Mouse (Mus musculus) left cerebral cortex, postnatal 14 days (tissue): Measurements from ENCODE around the gene Gabarap. TPM values are rescaled to one million over a fixed set of nuclear protein-coding genes. Genes with fewer than 3 reads are reported as not detected.
A peak's percentile ranks its signal among the peaks of the same experiment; 100 is the strongest.

Source experiments
- DNase-seq, 2 experiments: peaks; one replicate each; pipeline ENCODE4 v3.0.0; 2021 to 2022; ENCODE audit warnings: low spot score in 2 of 2, mixed read lengths in 1 of 2
- intact Hi-C: fragments of 180-260 bp; cut with DNase I; formaldehyde crosslinking; loops from one replicate; pipeline ENCODE4 v1.15.1; 2025
- total RNA-seq, 2 experiments: library from RNA; stranded (reverse); gene quantifications; 2 replicates each; pipeline ENCODE4 v1.2.3; 2021

Gene Gabarap
- total RNA-seq, 2 experiments from 2014 or later: 213 to 217 TPM

DNA sequence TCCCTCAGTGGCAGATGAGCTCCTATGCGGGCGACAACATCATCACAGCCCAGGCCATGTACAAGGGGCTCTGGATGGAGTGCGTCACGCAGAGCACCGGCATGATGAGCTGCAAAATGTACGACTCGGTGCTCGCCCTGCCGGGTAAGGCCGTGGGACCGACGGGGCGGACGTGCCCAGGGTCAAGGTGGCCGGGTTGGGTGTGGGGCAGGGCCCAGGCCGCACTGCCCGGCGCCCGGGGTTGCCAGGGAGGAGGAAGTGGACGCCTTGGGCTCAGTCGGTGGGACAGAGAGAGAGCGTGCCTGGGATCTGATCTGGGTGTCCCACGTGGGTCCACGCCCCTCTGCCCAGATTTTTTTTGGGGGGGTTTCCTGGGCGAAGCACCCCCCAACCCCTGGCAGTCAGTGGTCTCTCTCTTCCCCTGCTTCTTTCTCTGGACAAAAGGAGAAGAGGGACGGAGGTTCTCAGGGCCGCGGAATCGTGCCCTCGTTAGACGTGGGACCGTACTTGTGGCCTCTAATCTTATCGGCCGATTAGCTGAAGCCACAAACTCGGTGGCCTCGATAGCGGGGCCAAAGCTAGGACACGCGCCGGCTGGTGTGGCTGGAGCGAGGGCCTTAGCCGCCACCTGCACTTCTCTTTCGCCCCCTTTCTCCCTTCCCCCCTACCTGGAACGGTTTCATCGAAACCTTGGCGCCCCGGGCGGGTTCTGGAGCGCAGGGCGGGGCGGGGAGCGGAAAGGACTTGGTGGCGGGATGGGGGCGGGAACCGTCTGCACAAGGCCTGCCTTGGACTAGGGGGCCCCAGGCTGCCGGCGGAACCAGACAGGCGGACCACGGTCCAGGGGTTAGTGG lies 24.7 kb upstream of the Gabarap start:
- intact Hi-C loops: no loop called here
- no peak for DNase-seq

GRCm38 (mm10) chr11:69966860-69967517 lies 24.0 kb upstream of the Gabarap start:
- no peak for DNase-seq
- intact Hi-C loops: no loop called here

- DNase-seq: no peak
- intact Hi-C loops: no loop called here
Measured at GRCm38 (mm10) chr11:69968793-69969192, 22.1 kb upstream of the Gabarap start.

DNA sequence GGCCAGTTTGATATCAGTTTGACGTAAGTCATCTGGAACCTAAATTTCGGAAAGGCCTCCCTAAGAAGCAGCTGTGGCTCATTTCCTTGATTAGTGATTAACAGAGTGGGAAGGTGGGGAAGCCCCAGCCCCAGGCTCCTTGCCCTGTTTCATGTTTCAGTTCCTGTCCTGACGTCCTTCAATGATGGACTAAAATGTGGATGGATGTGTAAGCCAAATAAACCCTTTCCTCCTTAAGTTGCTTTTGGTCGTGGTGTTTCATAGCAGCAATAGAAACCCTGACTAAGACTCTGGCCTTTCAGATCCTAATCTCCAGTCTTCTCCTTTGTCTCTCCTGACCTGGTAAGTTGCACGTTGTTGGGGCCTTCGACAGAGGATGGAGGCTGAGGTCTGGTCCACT lies 20.7 kb upstream of the Gabarap start:
- intact Hi-C loops: no loop called here
- DNase-seq: no peak

DNA sequence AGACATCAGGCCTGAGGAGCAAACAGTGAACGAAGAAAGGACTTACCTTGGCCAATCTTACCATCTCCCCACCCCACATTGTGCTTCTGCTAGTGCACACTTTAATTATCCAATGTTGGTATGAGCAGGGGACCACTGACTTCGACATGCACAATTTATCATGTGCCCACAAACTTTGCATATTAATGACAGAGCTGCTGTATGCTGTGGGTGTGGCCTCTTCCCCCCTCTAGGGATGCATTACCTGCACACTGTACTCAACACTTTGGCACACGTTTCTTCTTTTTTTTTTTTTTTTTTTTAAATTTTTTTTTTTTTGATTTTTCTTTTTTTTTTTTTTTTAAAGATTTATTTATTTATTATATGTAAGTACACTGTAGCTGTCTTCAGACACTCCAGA lies 20.2 kb upstream of the Gabarap start:
- intact Hi-C loops: no loop called here
- DNase-seq: no peak

GRCm38 (mm10) chr11:69974907-69975306 lies 16.0 kb upstream of the Gabarap start:
- no peak for DNase-seq
- intact Hi-C loops: no loop called here

- intact Hi-C loops: no loop called here
- no peak for DNase-seq
Measured at GRCm38 (mm10) chr11:69976271-69976670, 14.7 kb upstream of the Gabarap start.

- intact Hi-C loops: no loop called here
- no peak for DNase-seq
Measured at GRCm38 (mm10) chr11:69979827-69980195, 11.1 kb upstream of the Gabarap start.

DNA sequence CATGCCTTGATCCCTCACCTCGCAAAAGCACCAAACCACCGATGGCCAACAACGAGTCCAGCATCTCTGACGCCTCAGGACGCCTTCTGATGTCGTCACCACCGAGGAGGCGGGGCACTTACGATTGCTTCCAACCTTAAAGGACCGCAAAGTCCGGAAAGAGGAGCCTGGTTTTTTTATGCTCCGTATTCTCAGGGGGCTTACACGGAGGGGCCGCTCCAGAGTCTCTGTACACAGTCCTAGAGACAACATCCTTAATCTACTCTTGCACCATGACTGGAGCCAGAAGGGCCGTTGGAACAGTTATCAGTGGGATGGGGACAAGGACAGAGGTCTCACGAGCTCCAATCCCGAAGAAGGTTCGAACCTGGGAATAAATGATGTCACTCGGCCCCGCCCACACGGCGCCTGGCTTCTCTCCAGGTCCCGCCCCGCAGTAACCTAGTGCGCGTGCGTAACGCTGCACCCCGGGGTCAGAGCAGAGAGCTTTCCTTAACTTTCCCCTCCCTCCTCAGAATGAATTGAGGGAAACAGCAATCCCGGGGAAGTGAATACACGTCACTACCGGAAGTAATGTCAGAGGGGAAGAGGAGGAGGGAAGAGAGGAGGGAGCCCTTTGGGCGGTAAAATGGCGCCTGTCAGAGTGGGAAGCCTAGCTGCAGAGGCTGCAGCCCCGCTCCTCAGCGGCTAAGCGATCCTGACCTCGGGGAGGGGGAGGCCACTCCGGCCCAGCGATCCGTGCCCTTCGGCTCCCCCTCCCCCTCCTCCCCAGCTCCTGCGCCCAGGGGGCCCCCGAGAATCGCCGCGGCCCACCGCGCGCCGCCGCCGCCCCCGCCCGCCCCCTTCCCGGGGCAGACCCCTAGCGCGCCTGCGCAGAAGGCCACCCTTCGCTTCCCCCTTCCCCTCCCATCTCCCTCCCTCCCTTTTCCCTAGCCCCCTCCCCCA lies 10.5 kb upstream of the Gabarap start:
- intact Hi-C loops: no loop called here
- DNase-seq: peak; percentile 98 to 99

DNA sequence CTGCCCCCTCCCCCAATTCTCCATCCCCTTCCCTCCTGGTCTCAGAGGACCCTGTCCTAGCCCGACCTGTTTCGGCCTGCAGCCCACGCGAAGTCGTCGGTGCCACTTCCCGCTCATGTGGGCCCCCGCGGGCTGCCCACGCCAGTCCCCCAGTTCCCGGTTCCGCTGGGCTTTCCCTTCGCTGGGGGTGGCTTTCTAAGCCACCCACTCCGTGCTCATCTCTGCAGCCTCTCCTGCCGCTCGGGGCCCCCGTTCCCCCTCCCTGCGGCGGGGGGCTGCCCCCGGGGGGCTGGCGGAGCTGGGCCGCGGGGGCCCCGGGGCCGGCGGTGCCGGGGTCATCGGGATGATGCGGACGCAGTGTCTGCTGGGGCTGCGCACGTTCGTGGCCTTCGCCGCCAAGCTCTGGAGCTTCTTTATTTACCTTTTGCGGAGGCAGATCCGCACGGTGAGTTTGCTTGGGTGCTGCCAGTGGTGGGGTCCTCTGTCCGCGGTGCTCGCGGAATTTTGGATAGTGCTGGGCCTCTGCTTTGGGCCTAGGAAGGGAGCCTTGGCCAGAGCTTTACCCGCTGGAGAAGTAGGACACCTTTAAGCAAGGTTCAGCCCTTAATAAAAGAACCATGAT lies 9.7 kb upstream of the Gabarap start, which contains the start of gene Ctdnep1:
Gene Ctdnep1 (plus strand): TSS at position 16 of the 622 bp plus-strand sequence.
- intact Hi-C loops: no loop called here
- DNase-seq: no peak

GRCm38 (mm10) chr11:69982225-69982624 lies 8.7 kb upstream of the Gabarap start, which contains the start of gene Elp5:
TSS of gene Elp5 (minus strand) at chr11:69982517.
- intact Hi-C loops: no loop called here
- DNase-seq: no peak

- DNase-seq: no peak
- intact Hi-C loops: no loop called here
Measured at GRCm38 (mm10) chr11:69982877-69983276, 8.1 kb upstream of the Gabarap start.

DNA sequence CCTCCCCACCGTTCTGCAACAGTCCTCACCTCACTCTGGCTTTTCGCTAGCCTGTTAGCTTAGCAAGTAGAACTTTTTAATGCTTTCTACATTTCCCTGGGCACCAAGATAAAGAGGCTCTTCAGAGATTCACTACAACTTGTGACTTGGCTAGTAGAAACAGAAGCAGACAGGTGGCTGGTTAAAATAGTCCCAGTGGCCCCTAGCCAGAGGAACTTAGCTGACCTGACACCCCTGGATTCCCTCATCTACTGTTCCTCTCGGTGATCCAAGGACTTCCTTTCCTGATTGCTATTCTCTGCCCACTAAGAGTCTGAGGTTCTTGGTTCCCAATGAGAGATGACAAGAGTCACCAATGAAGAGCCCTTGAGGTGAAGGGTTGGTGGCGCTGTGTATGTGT lies 7.6 kb upstream of the Gabarap start:
- intact Hi-C loops: no loop called here
- DNase-seq: no peak

GRCm38 (mm10) chr11:69984431-69984830 lies 6.5 kb upstream of the Gabarap start:
- intact Hi-C loops: no loop called here
- DNase-seq: no peak

DNA sequence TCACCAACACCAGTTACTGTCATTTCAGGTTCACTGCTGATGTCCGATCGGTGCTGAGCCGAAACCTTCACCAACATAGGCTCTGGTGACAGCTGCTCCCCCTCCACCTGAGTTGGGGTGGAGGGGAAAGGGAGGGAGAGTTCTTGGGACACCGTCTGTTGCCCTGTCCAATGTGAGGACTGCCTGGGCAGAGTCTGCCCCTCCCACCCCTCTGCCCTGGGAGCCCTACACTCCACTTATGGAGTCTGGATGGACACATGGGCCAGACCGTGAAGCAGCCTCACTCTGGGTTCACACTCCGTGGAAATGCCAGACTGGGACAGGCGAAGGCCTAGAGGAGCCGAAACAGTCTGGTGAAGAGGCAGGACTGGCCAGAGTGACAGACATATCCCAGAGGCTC lies 994 bp upstream of the Gabarap start:
- no peak for DNase-seq
- intact Hi-C loops: no loop called here

- no peak for DNase-seq
- intact Hi-C loops: no loop called here
Measured at GRCm38 (mm10) chr11:69991711-69992110, 768 bp downstream of the Gabarap start.

DNA sequence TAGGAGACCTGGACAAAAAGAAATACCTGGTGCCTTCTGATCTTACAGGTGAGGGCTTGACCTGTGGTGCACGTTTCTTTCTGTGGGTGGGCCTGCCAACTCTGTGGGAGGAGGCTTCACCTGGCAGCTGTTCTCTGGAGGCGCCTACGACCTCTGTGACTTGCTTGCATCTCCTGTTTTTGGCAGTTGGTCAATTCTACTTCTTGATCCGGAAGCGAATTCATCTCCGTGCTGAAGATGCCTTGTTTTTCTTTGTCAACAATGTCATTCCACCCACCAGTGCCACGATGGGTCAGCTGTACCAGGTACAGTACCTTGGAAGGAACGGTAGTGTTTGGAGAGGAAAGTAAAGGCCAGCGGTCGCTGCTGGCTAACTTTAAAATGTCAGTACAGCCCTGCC lies 1.5 kb downstream of the Gabarap start:
- intact Hi-C loops: no loop called here

DNA sequence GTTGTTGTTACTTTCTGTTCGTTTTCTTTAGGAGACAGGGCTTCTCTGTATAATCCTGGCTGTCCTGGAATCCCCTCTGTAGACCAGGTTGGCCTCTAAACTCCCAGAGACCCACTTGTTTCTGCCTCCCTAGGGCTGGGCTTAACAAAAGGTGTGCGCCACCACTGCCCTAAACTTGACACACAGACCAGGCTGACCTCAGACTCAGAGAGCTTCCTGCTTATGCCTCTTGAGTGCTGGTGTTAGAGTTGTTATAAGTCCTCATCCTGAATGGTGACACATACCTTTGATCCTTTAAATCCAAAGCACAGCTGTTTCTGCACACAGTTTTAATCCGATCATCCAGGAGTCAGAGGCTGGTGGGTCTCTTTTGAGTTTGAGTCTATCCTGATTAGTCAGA lies 2.0 kb downstream of the Gabarap start:
- no peak for DNase-seq
- intact Hi-C loops: no loop called here

More for the DNA sequence above, 1.5 kb downstream of the Gabarap start:
- DNase-seq: no peak

GRCm38 (mm10) chr11:69994401-69995090 lies 3.6 kb downstream of the Gabarap start:
- no peak for DNase-seq
- intact Hi-C loops: no loop called here
